Mouse (Mus musculus): ENCODE data around the gene Rabgap1l. TPM values are rescaled to one million over a fixed set of nuclear protein-coding genes. Genes with fewer than 3 reads are reported as not detected.

Gene Rabgap1l
- polyA plus RNA-seq, 1 experiment from 2014 or later: 13.6 TPM

- H3K27me3 ChIP-seq (ENCODE audit: control insufficient read depth, insufficient read depth, low read length): no peaks in the 10 kb centered on the region
- WGBS: 86% methylated on average over 1 of the region's 1 CpGs
- no peak overlapping the region for H3K4me2 ChIP-seq (ENCODE audit: low read depth, low read length)
- H3K27ac ChIP-seq (replicated peaks; ENCODE audit: low read depth, low read length): no peak overlapping the region
- no peak overlapping the region for H3K9ac ChIP-seq (replicated peaks; ENCODE audit: low read length)
- ATAC-seq (replicated peaks; ENCODE audit: insufficient number of reproducible peaks, low FRiP score, low TSS enrichment, low read depth): no peak
- no peak for DNase-seq (ENCODE audit: low spot score)
- H3K4me3 ChIP-seq (ENCODE audit: low read depth, low read length): no peak overlapping the region
- no peaks in the 10 kb centered on the region for H3K36me3 ChIP-seq (replicated peaks; ENCODE audit: control insufficient read depth, insufficient read depth, low read depth, low read length)
- H3K9me3 ChIP-seq (replicated peaks; ENCODE audit: control insufficient read depth, low read length): no peaks in the 10 kb centered on the region
- H3K4me1 ChIP-seq (ENCODE audit: control insufficient read depth, insufficient read depth, low read length): no peaks in the 10 kb centered on the region
Measured at GRCm38 (mm10) chr1:160691196-160691590, 101.8 kb downstream of the Rabgap1l start.

- DNase-seq (ENCODE audit: low spot score) (no peak), ATAC-seq (replicated peaks; ENCODE audit: insufficient number of reproducible peaks, low FRiP score, low TSS enrichment, low read depth) (no peak)
- Histone ChIP-seq H3K4me2 (ENCODE audit: low read depth, low read length) (no peak overlapping the region), H3K9ac (replicated peaks; ENCODE audit: low read length) (no peak overlapping the region), H3K9me3 (replicated peaks; ENCODE audit: control insufficient read depth, low read length) (no peaks in the 10 kb centered on the region), H3K4me3 (ENCODE audit: low read depth, low read length) (no peak overlapping the region), H3K36me3 (replicated peaks; ENCODE audit: control insufficient read depth, insufficient read depth, low read depth, low read length) (no peaks in the 10 kb centered on the region), H3K27me3 (ENCODE audit: control insufficient read depth, insufficient read depth, low read length) (no peaks in the 10 kb centered on the region), H3K4me1 (ENCODE audit: control insufficient read depth, insufficient read depth, low read length) (no peaks in the 10 kb centered on the region), H3K27ac (replicated peaks; ENCODE audit: low read depth, low read length) (no peak overlapping the region)
- whole genome bisulfite sequencing: 95% methylated on average over 7 of the region's 7 CpGs
Measured at GRCm38 (mm10) chr1:160690516-160691195, 102.4 kb downstream of the Rabgap1l start.

DNA sequence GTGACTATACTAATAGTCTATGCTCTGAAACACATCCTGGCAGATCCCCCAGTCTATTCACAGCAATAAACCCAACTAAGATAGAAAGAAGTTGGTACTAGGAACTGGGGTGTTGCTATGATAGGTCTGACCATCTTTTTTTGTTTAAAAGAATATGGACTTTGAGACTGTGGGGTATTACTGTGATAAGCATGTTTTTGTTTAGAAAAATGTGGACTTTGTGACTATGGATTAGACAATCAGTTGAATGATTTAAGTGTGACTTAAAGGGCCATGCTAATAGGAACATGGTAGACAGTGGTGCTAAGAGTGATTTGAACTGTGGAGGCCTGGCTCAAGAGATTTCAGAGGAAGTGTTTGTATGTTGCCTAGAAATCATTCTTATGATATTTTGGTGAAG lies 103.5 kb downstream of the Rabgap1l start:
- no peak overlapping the region for H3K4me2 ChIP-seq (ENCODE audit: low read depth, low read length)
- no peaks in the 10 kb centered on the region for H3K27me3 ChIP-seq (ENCODE audit: control insufficient read depth, insufficient read depth, low read length)
- no peaks in the 10 kb centered on the region for H3K4me1 ChIP-seq (ENCODE audit: control insufficient read depth, insufficient read depth, low read length)
- no peak overlapping the region for H3K9ac ChIP-seq (replicated peaks; ENCODE audit: low read length)
- no peak for ATAC-seq (replicated peaks; ENCODE audit: insufficient number of reproducible peaks, low FRiP score, low TSS enrichment, low read depth)
- H3K27ac ChIP-seq (replicated peaks; ENCODE audit: low read depth, low read length): no peak overlapping the region
- no peak for DNase-seq (ENCODE audit: low spot score)
- H3K4me3 ChIP-seq (ENCODE audit: low read depth, low read length): no peak overlapping the region
- H3K9me3 ChIP-seq (replicated peaks; ENCODE audit: control insufficient read depth, low read length): no peaks in the 10 kb centered on the region
- H3K36me3 ChIP-seq (replicated peaks; ENCODE audit: control insufficient read depth, insufficient read depth, low read depth, low read length): no peaks in the 10 kb centered on the region

- Histone ChIP-seq H3K4me2 (ENCODE audit: low read depth, low read length) (no peak overlapping the region), H3K36me3 (replicated peaks; ENCODE audit: control insufficient read depth, insufficient read depth, low read depth, low read length) (no peaks in the 10 kb centered on the region), H3K4me3 (ENCODE audit: low read depth, low read length) (no peak overlapping the region), H3K9ac (replicated peaks; ENCODE audit: low read length) (no peak overlapping the region), H3K27ac (replicated peaks; ENCODE audit: low read depth, low read length) (no peak overlapping the region), H3K27me3 (ENCODE audit: control insufficient read depth, insufficient read depth, low read length) (no peaks in the 10 kb centered on the region), H3K9me3 (replicated peaks; ENCODE audit: control insufficient read depth, low read length) (no peaks in the 10 kb centered on the region), H3K4me1 (ENCODE audit: control insufficient read depth, insufficient read depth, low read length) (no peaks in the 10 kb centered on the region)
- 90% methylated on average over 2 of the region's 2 CpGs for WGBS
- DNase-seq (ENCODE audit: low spot score) (no peak), ATAC-seq (replicated peaks; ENCODE audit: insufficient number of reproducible peaks, low FRiP score, low TSS enrichment, low read depth) (no peak)
Measured at GRCm38 (mm10) chr1:160684251-160684650, 108.8 kb downstream of the Rabgap1l start.

DNA sequence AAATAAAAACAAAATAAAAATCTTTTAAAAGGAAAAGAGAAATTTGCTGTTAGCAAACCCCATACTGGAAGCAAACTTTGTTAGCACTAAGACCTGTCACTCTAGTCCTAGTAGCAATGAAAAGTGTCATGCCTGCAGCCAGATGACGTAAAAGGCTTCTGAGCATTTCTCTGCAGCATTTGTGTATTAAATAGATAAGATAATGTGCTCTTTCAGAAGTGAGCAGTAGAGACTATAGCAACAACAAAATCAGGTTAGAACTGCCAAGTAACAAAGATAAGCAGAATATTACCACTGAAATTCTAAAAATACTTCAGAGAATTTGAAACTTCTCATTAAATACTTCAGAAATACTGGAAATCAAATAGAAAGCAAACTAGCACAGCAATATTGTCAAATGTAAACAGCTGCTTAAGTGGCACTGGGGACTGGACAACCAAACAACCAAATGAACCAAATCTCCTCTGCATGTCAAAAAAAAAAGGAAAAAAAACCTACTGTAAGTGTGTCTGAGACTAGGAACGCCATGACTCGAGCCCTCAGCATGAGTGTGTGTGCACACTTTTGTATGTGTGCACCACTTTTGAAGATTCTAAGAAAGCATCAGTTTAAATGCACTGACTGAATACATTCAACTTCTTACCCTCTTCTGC lies 111.5 kb downstream of the Rabgap1l start:
- DNase-seq (ENCODE audit: low spot score): no peak

DNA sequence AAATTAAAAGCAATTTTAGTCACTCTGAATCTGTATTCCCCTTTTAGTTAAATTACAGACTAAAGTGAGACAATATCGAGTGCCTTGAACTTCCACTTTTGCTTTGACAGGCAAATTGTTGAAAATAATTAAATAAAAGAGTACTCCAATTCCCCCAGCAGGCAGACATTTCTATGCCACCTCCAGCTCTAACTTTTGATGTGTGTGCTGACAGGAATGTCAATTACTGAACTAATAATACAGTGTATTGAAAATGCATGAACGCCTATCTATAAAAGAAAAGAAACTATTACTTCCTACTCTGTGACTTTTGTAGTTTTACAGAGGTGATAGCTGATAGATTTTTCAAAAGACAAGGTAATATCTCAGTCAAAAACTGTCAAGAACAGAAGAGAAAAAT lies 118.2 kb downstream of the Rabgap1l start:
- WGBS: 70% methylated on average over 2 of the region's 2 CpGs

More for the DNA sequence above, 111.5 kb downstream of the Rabgap1l start:
- Histone ChIP-seq H3K4me2 (ENCODE audit: low read depth, low read length) (no peak overlapping the region), H3K9ac (replicated peaks; ENCODE audit: low read length) (no peak overlapping the region), H3K27ac (replicated peaks; ENCODE audit: low read depth, low read length) (no peak overlapping the region), H3K36me3 (replicated peaks; ENCODE audit: control insufficient read depth, insufficient read depth, low read depth, low read length) (no peaks in the 10 kb centered on the region), H3K4me1 (ENCODE audit: control insufficient read depth, insufficient read depth, low read length) (no peaks in the 10 kb centered on the region), H3K4me3 (ENCODE audit: low read depth, low read length) (no peak overlapping the region), H3K27me3 (ENCODE audit: control insufficient read depth, insufficient read depth, low read length) (no peaks in the 10 kb centered on the region), H3K9me3 (replicated peaks; ENCODE audit: control insufficient read depth, low read length) (no peaks in the 10 kb centered on the region)
- 81% methylated on average over 3 of the region's 3 CpGs for WGBS
- no peak for ATAC-seq (replicated peaks; ENCODE audit: insufficient number of reproducible peaks, low FRiP score, low TSS enrichment, low read depth)

DNA sequence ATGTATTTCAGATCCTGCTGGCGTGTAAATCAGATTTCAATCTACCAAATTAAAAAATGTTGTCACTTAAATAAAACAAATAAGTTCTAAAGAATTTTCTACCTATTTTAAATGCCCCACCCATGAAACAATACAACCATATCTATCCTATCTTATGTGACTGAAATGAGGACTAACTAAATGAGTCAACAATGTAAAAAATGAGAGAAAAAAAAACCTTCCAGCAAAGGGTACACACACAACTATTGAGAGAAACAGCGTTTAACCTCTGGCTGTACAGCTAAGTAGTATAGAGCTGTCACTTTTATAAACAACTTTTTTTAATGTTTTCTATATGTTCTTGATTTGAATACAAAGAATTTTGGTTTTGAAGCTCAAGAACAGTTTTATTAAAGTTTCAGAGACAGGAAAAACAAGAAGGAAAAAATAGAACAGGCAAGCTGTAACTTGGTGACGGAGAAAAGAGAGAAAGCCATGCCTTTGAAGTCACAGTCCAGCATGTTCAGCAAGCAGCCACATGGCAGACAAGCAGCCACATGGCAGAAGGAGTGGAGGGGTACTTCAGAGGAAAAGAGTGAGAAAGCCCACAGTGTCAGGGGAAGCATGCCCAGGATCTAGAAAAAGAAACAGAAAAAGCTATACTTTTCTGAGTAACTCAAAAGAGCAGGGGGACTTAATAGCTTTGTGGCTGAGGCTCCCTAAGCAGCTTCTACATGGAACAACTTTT lies 120.8 kb downstream of the Rabgap1l start:
- Histone ChIP-seq H3K4me1 (ENCODE audit: control insufficient read depth, insufficient read depth, low read length) (no peaks in the 10 kb centered on the region), H3K9me3 (replicated peaks; ENCODE audit: control insufficient read depth, low read length) (no peaks in the 10 kb centered on the region), H3K9ac (replicated peaks; ENCODE audit: low read length) (no peak overlapping the region), H3K27ac (replicated peaks; ENCODE audit: low read depth, low read length) (no peak overlapping the region), H3K36me3 (replicated peaks; ENCODE audit: control insufficient read depth, insufficient read depth, low read depth, low read length) (no peaks in the 10 kb centered on the region), H3K27me3 (ENCODE audit: control insufficient read depth, insufficient read depth, low read length) (no peaks in the 10 kb centered on the region), H3K4me2 (ENCODE audit: low read depth, low read length) (no peak overlapping the region), H3K4me3 (ENCODE audit: low read depth, low read length) (no peak overlapping the region)
- 77% methylated on average over 3 of the region's 3 CpGs for WGBS
- DNase-seq (ENCODE audit: low spot score): no peak
- ATAC-seq (replicated peaks; ENCODE audit: insufficient number of reproducible peaks, low FRiP score, low TSS enrichment, low read depth): no peak

More for the DNA sequence above, 118.2 kb downstream of the Rabgap1l start:
- Histone ChIP-seq H3K4me3 (ENCODE audit: low read depth, low read length) (no peak overlapping the region), H3K36me3 (replicated peaks; ENCODE audit: control insufficient read depth, insufficient read depth, low read depth, low read length) (no peaks in the 10 kb centered on the region), H3K4me1 (ENCODE audit: control insufficient read depth, insufficient read depth, low read length) (no peaks in the 10 kb centered on the region), H3K9me3 (replicated peaks; ENCODE audit: control insufficient read depth, low read length) (no peaks in the 10 kb centered on the region), H3K27me3 (ENCODE audit: control insufficient read depth, insufficient read depth, low read length) (no peaks in the 10 kb centered on the region), H3K27ac (replicated peaks; ENCODE audit: low read depth, low read length) (no peak overlapping the region), H3K4me2 (ENCODE audit: low read depth, low read length) (no peak overlapping the region), H3K9ac (replicated peaks; ENCODE audit: low read length) (no peak overlapping the region)
- DNase-seq (ENCODE audit: low spot score) (no peak), ATAC-seq (replicated peaks; ENCODE audit: insufficient number of reproducible peaks, low FRiP score, low TSS enrichment, low read depth) (no peak)
